Mouse (Mus musculus) left cerebral cortex, postnatal 4 days (tissue): Measurements from ENCODE around the gene Prrx2. TPM values are rescaled to one million over a fixed set of nuclear protein-coding genes. Genes with fewer than 3 reads are reported as not detected.
A peak's percentile ranks its signal among the peaks of the same experiment; 100 is the strongest.
"Not testable (repeated sequence)": the region's sequence is repeated elsewhere in the genome, so short reads cannot be mapped to it uniquely, and the experiment has no call there.

ENCODE experiments used
- DNase-seq: peaks from one replicate; pipeline ENCODE4 v3.0.0-alpha.2; 2022
- intact Hi-C: fragments of 180-260 bp; cut with DNase I; formaldehyde crosslinking; loops from one replicate; pipeline ENCODE4 v1.15.1; 2025
- total RNA-seq, 2 experiments: library from RNA; stranded (reverse); gene quantifications; 2 replicates each; pipeline ENCODE4 v1.2.3; 2021

The Prrx2 gene
- total RNA-seq, 2 experiments from 2014 or later: 2.5 to 3.7 TPM

DNA sequence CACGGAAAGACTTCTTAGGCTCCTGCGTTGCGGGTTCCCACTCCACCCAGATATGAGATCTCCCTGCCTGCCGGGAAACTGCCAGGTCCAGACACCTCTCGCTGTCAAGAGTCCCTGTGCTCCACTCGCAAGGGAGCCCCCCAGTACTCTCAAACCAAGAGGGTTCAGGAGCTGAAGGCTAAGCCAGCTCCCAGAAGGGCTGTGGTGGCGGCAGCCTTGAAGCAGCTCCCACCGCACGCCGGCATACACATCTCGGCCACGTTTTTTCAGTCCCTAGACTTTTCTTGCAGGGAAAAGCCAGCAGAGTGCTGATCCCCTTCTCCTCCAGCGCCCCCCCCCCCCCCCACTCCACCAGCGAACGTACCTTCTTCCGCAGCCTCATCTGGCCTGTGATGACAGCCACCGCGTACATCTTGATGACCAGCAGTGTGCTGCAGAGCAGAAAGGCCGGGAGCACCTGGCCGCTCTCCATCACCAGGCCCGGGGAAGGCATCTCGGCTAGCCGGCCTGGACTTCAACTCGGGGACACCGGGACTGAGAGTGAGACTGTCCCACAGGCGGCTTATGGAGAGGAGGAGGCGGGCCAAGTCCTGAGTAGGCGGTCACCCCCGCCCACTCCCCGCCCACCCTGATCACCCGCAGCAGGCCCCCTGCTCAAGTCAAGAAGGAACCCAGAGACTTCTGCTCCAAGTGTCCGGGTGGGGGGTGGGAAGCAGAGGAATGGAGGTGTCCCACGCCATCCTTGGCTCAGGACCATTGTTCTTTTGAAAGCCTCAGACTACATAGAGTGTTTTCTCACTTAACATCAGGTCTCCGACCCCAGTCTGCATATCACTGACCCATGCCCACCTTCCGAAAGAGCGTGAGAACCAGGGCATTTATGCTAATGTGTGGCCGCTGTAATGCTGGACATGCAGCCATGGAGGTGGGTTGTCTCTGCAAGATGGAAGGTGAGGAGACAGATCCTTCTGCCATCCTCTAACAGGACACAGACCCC lies 68.3 kb downstream of the Prrx2 start:
- intact Hi-C loops: no loop called here
- DNase-seq: peak; percentile 36

DNA sequence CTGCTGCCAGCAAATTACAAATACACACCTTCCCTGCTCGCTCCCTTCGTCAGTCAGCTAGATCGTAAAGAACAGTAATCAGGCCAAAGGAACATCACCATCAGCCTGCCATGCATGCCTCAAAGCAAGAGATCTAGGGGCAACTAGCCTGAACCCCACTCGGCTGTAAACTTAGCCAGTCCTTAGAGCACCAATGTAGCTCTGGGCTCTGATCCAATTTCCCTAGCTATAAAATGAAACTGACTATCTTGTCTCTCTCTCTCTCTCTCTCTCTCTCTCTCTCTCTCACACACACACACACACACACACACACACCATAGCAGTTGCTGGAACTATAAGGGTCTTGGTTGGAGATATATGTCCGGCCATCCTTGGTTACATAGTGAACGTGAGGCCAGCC lies 69.5 kb downstream of the Prrx2 start:
- intact Hi-C loops: no loop called here
- DNase-seq: no peak

GRCm38 (mm10) chr2:30904991-30905390 lies 70.2 kb downstream of the Prrx2 start:
- intact Hi-C loops: no loop called here
- no peak for DNase-seq

DNA sequence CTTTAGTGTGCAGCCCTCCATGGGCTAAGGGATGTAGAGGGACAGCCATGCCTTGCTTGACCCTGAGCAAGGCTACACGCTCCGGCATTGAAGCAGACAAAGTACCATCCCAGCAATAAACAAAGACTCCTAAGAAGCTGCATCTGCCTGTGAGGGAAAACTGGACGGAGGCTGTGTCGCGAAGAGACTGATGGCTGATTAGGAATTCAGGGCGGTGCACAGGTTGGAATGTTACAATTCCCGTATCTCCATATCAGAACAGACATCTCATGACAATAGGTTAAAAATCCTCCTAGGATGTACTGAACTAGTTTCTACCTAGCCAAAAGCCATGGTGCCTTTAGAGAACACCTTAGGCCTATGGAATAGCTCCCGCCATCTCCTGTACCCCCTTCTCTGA lies 71.1 kb downstream of the Prrx2 start:
- intact Hi-C loops: no loop called here
- DNase-seq: no peak

DNA sequence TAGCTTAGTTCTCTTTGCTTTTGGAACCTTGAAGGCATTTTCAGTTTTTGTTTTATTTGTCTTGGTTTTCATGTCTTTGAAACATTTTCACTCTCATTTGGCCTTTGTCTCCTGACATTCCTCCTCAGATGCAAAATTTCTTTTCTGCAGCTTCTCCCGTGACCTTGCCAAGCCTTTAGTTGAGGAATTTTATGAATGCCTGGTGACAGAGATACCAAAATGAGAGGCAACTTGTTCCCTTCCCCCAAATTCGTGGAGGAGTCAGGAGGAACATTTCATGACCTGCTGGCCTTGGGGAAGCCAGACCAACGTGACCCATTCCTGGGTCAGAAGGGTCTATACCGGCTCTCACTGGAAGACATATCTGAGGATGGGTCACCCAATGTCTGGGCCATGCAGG lies 71.9 kb downstream of the Prrx2 start:
- DNase-seq: no peak
- intact Hi-C loops: no loop called here

DNA sequence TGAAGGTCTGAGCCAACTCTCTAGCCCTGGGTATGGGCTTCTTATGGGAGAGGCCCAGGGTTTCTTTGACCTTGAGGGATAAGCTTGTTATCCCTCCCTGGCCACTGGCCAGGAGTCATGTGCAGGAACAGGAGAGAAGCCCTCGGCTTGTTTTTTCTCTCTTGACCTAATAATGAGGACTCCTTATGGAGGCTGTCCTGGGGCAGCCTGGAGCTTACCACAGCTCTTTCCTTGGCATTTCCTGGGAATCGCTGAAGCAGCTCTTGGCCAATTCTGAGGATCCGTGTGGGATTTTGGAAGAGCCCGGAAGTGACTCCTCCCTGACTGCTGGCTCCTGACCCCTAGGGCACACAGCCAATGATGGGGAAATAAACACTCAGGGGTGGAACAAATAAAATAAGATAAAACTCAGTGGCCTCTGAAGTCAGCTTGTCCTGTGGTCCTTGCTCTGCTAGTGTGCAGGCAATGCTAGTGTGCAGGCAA lies 77.6 kb downstream of the Prrx2 start:
- DNase-seq: no peak
- intact Hi-C loops: no loop called here

DNA sequence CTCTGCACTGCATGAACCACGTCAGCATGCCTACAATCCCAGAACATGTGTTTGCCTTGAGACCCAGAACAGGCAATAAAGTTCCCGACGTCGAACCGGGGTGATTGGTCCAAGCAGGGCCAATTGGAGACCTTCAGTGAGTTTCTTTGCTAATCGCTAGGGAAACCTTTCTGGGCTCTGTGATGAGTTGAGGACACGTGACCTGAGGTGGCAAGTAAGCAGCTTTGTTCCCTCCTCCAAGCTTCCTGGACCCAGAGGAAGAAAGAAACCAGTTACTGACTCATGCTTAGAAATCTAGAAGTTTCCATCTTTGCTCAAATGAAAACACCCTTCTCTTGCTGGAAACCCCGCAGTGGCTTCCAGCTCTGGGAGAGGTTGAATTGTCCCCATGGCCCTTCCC lies 78.2 kb downstream of the Prrx2 start:
- intact Hi-C loops: no loop called here
- no peak for DNase-seq

DNA sequence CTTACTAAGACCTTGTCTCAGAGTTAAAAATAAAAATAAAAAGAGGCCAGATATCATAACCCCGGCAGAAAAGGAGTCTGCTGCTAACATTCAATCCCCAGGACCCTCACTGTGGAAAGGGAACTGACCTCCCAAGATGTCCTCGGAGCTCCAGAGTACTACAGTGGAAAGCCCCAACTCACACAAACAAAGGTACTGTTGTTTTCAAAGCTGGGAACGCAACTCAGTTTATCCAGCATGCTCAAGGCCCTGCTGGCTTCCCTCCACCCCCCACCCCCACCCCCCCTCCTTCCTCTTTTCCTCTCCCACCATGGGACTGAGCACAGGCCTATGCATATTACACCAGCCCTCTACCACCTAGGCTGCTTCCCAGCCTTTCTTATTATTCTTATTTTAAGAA lies 80.1 kb downstream of the Prrx2 start:
- intact Hi-C loops: no loop called here
- DNase-seq: no peak

DNA sequence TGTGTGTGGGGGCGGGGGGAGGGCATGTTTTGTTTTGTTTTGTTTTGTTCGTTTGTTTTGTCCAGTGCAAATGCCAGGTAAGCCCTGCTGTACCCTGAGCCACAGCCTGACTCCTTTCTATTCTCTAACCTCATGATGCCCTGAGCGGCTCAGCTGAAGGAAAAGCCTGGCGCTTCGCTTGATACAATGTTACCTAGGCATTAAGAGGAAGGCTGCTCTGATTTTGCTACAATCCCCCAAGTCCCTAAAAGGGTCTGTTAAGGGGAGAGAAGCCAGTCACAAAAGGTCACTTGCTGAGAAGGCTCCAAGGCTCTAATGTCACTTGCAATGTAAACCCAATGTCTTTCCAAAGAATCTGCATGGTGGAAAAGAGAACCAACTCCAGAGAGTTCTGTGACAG lies 80.6 kb downstream of the Prrx2 start:
- intact Hi-C loops: no loop called here
- no peak for DNase-seq

GRCm38 (mm10) chr2:30915933-30916332 lies 81.2 kb downstream of the Prrx2 start:
- intact Hi-C loops, DNase-seq: not testable (repeated sequence)

GRCm38 (mm10) chr2:30917649-30918048 lies 82.9 kb downstream of the Prrx2 start:
- intact Hi-C loops: no loop called here
- no peak for DNase-seq

GRCm38 (mm10) chr2:30918126-30918525 lies 83.4 kb downstream of the Prrx2 start:
- intact Hi-C loops: no loop called here

GRCm38 (mm10) chr2:30918780-30919329 lies 84.1 kb downstream of the Prrx2 start:
- intact Hi-C loops: no loop called here
- no peak for DNase-seq

More at GRCm38 (mm10) chr2:30918126-30918525, 83.4 kb downstream of the Prrx2 start:
- DNase-seq: no peak

GRCm38 (mm10) chr2:30920216-30920615 lies 85.4 kb downstream of the Prrx2 start:
- intact Hi-C loops: no loop called here
- no peak for DNase-seq

- no peak for DNase-seq
- intact Hi-C loops: no loop called here
Measured at GRCm38 (mm10) chr2:30923099-30923498, 88.3 kb downstream of the Prrx2 start.

- intact Hi-C loops: loop anchor here (5.0 kb wide), 1 partner anchor 33 kb away; no protein-coding TSS in a partner anchor
- no peak for DNase-seq
Measured at GRCm38 (mm10) chr2:30925181-30925580, 90.4 kb downstream of the Prrx2 start.

GRCm38 (mm10) chr2:30926381-30926780 lies 91.6 kb downstream of the Prrx2 start:
- intact Hi-C loops: loop anchor here (5.0 kb wide), 1 partner anchor 34 kb away; no protein-coding TSS in a partner anchor

GRCm38 (mm10) chr2:30927151-30927781 lies 92.5 kb downstream of the Prrx2 start:
- DNase-seq: no peak
- intact Hi-C loops: loop anchor here (5.0 kb wide), 1 partner anchor 35 kb away; no protein-coding TSS in a partner anchor

More at GRCm38 (mm10) chr2:30926381-30926780, 91.6 kb downstream of the Prrx2 start:
- no peak for DNase-seq

GRCm38 (mm10) chr2:30927844-30928628 lies 93.3 kb downstream of the Prrx2 start:
- intact Hi-C loops: loop anchor here (5.0 kb wide), 1 partner anchor 36 kb away; no protein-coding TSS in a partner anchor
- peak; percentile 85 for DNase-seq

GRCm38 (mm10) chr2:30928893-30929482 lies 94.2 kb downstream of the Prrx2 start:
- intact Hi-C loops: loop anchor here (5.0 kb wide), 1 partner anchor 37 kb away; no protein-coding TSS in a partner anchor
- no peak for DNase-seq
